Mouse (Mus musculus) hindbrain, embryonic 16.5 days (tissue): Measurements from ENCODE around the gene Nudt17. TPM values are rescaled to one million over a fixed set of nuclear protein-coding genes. Genes with fewer than 3 reads are reported as not detected.
A peak's percentile ranks its signal among the peaks of the same experiment; 100 is the strongest.

ENCODE experiments used
- ATAC-seq: fragments of 200-750 bp; cut with Nextera tagmentation; 2 replicates; pipeline ENCODE4 v1.8.0; 2017; ENCODE audit warnings: moderate TSS enrichment, moderate library complexity
- H3K27ac ChIP-seq: fragments of 300-500 bp; sonication (generic); 2 replicates; pipeline ENCODE4 v1.5.1; 2014; ENCODE audit warnings: low read depth, mild to moderate bottlenecking, control low read depth, low read length, moderate library complexity
- H3K27me3 ChIP-seq: fragments of 300-500 bp; sonication (generic); replicated peaks from 2 replicates; pipeline ENCODE4 v1.6.1; 2014; ENCODE audit warnings: low read length; ENCODE audit not compliant: control insufficient read depth, insufficient read depth
- H3K36me3 ChIP-seq: fragments of 300-500 bp; sonication (generic); 2 replicates; pipeline ENCODE4 v1.6.1; 2014; ENCODE audit warnings: mild to moderate bottlenecking, low read length, moderate library complexity, mixed read lengths; ENCODE audit not compliant: control insufficient read depth, insufficient read depth
- H3K4me1 ChIP-seq: fragments of 300-500 bp; sonication (generic); 2 replicates; pipeline ENCODE4 v1.6.1; 2014; ENCODE audit warnings: low read depth, low read length; ENCODE audit not compliant: control insufficient read depth, insufficient read depth
- H3K4me2 ChIP-seq: fragments of 300-500 bp; sonication (generic); 2 replicates; pipeline ENCODE4 v1.6.1; 2014; ENCODE audit warnings: mild to moderate bottlenecking, low read length, control low read depth, moderate library complexity
- H3K4me3 ChIP-seq: fragments of 300-500 bp; sonication (generic); 2 replicates; pipeline ENCODE4 v1.5.1; 2014; ENCODE audit warnings: mild to moderate bottlenecking, low read length, control low read depth, moderate library complexity
- H3K9ac ChIP-seq: fragments of 300-500 bp; sonication (generic); 2 replicates; pipeline ENCODE4 v1.6.1; 2014; ENCODE audit warnings: low read depth, mild to moderate bottlenecking, control low read depth, low read length, moderate library complexity
- H3K9me3 ChIP-seq: fragments of 300-500 bp; sonication (generic); 2 replicates; pipeline ENCODE4 v1.6.1; 2014; ENCODE audit warnings: mild to moderate bottlenecking, low read length, moderate library complexity; ENCODE audit not compliant: control insufficient read depth
- WGBS: fragments of 180-500 bp; shearing (Covaris S2); extraction: QIAGEN DNeasy Blood & Tissue Kit; methylation state at CpG from one replicate; pipeline ENCODE4 v1.1.7; 2014; 5-methylcytosine and 5-hydroxymethylcytosine counted together
- polyA plus RNA-seq: library from polyadenylated mRNA; unstranded; fragments of >200 nt; fragmentation: Nextera tagmentation; extraction: Ambion mirVana; gene quantifications from 2 replicates; pipeline ENCODE4 v1.2.1, GENCODE M21; 2015

Nudt17 gene
- polyA plus RNA-seq, 1 experiment from 2014 or later: 22.4 TPM

- no peak for ATAC-seq
- Histone ChIP-seq H3K4me3 (no peak overlapping the region), H3K27ac (no peak overlapping the region), H3K4me2 (no peak overlapping the region), H3K9ac (no peak overlapping the region), H3K27me3 (no peaks in the 10 kb centered on the region), H3K4me1 (peaks cover 6% of the 10 kb centered on the region), H3K9me3 (no peaks in the 10 kb centered on the region), H3K36me3 (no peaks in the 10 kb centered on the region)
- WGBS: 100% methylated on average over 1 of the region's 1 CpGs
Measured at GRCm38 (mm10) chr3:96733984-96734383, 25.6 kb upstream of the Nudt17 start.

GRCm38 (mm10) chr3:96730785-96731184 is 22.4 kb upstream of the Nudt17 start:
- ATAC-seq: no peak
- H3K4me1 ChIP-seq: peaks cover 16% of the 10 kb centered on the region
- WGBS: 68% methylated on average over 5 of the region's 5 CpGs

GRCm38 (mm10) chr3:96729403-96729784 is 21.0 kb upstream of the Nudt17 start:
- Histone ChIP-seq H3K4me2 (no peak overlapping the region; the same call in 1 of the 2 replicates), H3K27me3 (no peaks in the 10 kb centered on the region), H3K27ac (no peak overlapping the region), H3K36me3 (no peaks in the 10 kb centered on the region), H3K9ac (no peak overlapping the region), H3K4me1 (peaks cover 16% of the 10 kb centered on the region), H3K4me3 (no peak overlapping the region), H3K9me3 (no peaks in the 10 kb centered on the region)
- 82% methylated on average over 3 of the region's 3 CpGs for WGBS
- no peak for ATAC-seq

More at GRCm38 (mm10) chr3:96730785-96731184, 22.4 kb upstream of the Nudt17 start:
- Histone ChIP-seq H3K9me3 (no peaks in the 10 kb centered on the region), H3K36me3 (no peaks in the 10 kb centered on the region), H3K9ac (no peak overlapping the region), H3K4me2 (no peak overlapping the region), H3K27me3 (no peaks in the 10 kb centered on the region), H3K4me3 (no peak overlapping the region), H3K27ac (no peak overlapping the region)

- no peaks in the 10 kb centered on the region for H3K9me3 ChIP-seq
- H3K4me2 ChIP-seq: peak overlapping the region; percentile 78
- no peaks in the 10 kb centered on the region for H3K27me3 ChIP-seq
- H3K9ac ChIP-seq: 0 out of 2 replicates have a peak overlapping the region, but pooled peaks have one; percentile 12
- peaks cover under 1% of the 10 kb centered on the region; the same call in 1 of the 2 replicates for H3K36me3 ChIP-seq
- peaks cover 16% of the 10 kb centered on the region for H3K4me1 ChIP-seq
- ATAC-seq: no peak
- peak overlapping the region; percentile 83 for H3K4me3 ChIP-seq
- peak overlapping the region; percentile 88; the same call in 1 of the 2 replicates for H3K27ac ChIP-seq
- 39% methylated on average over 7 of the region's 7 CpGs for WGBS
Measured at GRCm38 (mm10) chr3:96728634-96729402, 20.5 kb upstream of the Nudt17 start.

GRCm38 (mm10) chr3:96727828-96728633 is 19.7 kb upstream of the Nudt17 start:
- under 1% methylated on average over 33 of the region's 42 CpGs for WGBS
- no peaks in the 10 kb centered on the region for H3K27me3 ChIP-seq
- H3K9ac ChIP-seq: peak overlapping the region; percentile 88
- peak overlapping the region; percentile 78 for H3K4me2 ChIP-seq
- peaks cover 6% of the 10 kb centered on the region for H3K36me3 ChIP-seq
- no peaks in the 10 kb centered on the region for H3K9me3 ChIP-seq
- H3K27ac ChIP-seq: peak overlapping the region; percentile 88
- ATAC-seq: peak; percentile 60
- peak overlapping the region; percentile 83 for H3K4me3 ChIP-seq
- peaks cover 16% of the 10 kb centered on the region for H3K4me1 ChIP-seq

GRCm38 (mm10) chr3:96727343-96727827 is 19.0 kb upstream of the Nudt17 start, which contains the start of the genes Polr3c and Rnf115:
TSS of gene Polr3c (minus strand) at chr3:96727628.
TSS of gene Rnf115 (plus strand) at chr3:96727664.
- peak within 1 kb of the TSS; percentile 88 for H3K27ac ChIP-seq
- ATAC-seq: peak; percentile 99
- H3K4me1 ChIP-seq: peaks cover 16% of the 10 kb centered on the region
- peaks cover 7% of the 10 kb centered on the region for H3K36me3 ChIP-seq
- no peaks in the 10 kb centered on the region for H3K27me3 ChIP-seq
- peak within 1 kb of the TSS; percentile 88 for H3K9ac ChIP-seq
- H3K4me2 ChIP-seq: peak within 1 kb of the TSS; percentile 78
- WGBS: under 1% methylated on average over 47 of the region's 52 CpGs
- H3K9me3 ChIP-seq: no peaks in the 10 kb centered on the region
- H3K4me3 ChIP-seq: peak within 1 kb of the TSS; percentile 83

- H3K4me2 ChIP-seq: peak overlapping the region; percentile 15; the same call in 1 of the 2 replicates
- no peaks in the 10 kb centered on the region for H3K27me3 ChIP-seq
- no peak overlapping the region for H3K9ac ChIP-seq
- peak overlapping the region; percentile 9; the same call in 1 of the 2 replicates for H3K27ac ChIP-seq
- peaks cover 15% of the 10 kb centered on the region for H3K36me3 ChIP-seq
- no peaks in the 10 kb centered on the region for H3K4me1 ChIP-seq
- WGBS: 30% methylated on average over 14 of the region's 14 CpGs
- no peaks in the 10 kb centered on the region for H3K9me3 ChIP-seq
- ATAC-seq: peak; percentile 60; the same call in 1 of the 2 replicates
- H3K4me3 ChIP-seq: no peak overlapping the region
Measured at GRCm38 (mm10) chr3:96719173-96719572, 10.8 kb upstream of the Nudt17 start.

- Histone ChIP-seq H3K9me3 (no peaks in the 10 kb centered on the region), H3K4me2 (no peak overlapping the region), H3K4me3 (no peak overlapping the region), H3K36me3 (peaks cover 9% of the 10 kb centered on the region), H3K4me1 (no peaks in the 10 kb centered on the region), H3K27ac (no peak overlapping the region), H3K27me3 (no peaks in the 10 kb centered on the region), H3K9ac (no peak overlapping the region)
- ATAC-seq: no peak
- 85% methylated on average over 2 of the region's 2 CpGs for WGBS
Measured at GRCm38 (mm10) chr3:96715854-96716253, 7.5 kb upstream of the Nudt17 start.

- Histone ChIP-seq H3K36me3 (peaks cover 9% of the 10 kb centered on the region), H3K27ac (no peak overlapping the region), H3K9ac (no peak overlapping the region), H3K27me3 (no peaks in the 10 kb centered on the region), H3K4me1 (no peaks in the 10 kb centered on the region), H3K4me3 (no peak overlapping the region), H3K4me2 (no peak overlapping the region), H3K9me3 (no peaks in the 10 kb centered on the region)
- 91% methylated on average over 5 of the region's 5 CpGs for WGBS
- ATAC-seq: no peak
Measured at GRCm38 (mm10) chr3:96714286-96714685, 5.9 kb upstream of the Nudt17 start.
